Mouse (Mus musculus) liver, adult 2 months (tissue): Measurements from ENCODE around the gene Klrg1. TPM values are rescaled to one million over a fixed set of nuclear protein-coding genes. Genes with fewer than 3 reads are reported as not detected.
A peak's percentile ranks its signal among the peaks of the same experiment; 100 is the strongest.

Source experiments
- DNase-seq: peaks from one replicate; pipeline ENCODE4 v3.0.0-alpha.2; 2011; ENCODE audit warnings: low read depth, low spot score; ENCODE audit errors: extremely low read depth
- H3K27ac ChIP-seq: fragments of 200-500 bp; replicated peaks from 2 replicates; pipeline ENCODE4 v1.5.1; 2012; ENCODE audit warnings: low read depth, mild to moderate bottlenecking, control low read depth, inconsistent platforms, low read length; ENCODE audit not compliant: insufficient read depth
- H3K27me3 ChIP-seq: fragments of 200-500 bp; 2 replicates; pipeline ENCODE4 v1.6.1; 2012; ENCODE audit warnings: mild to moderate bottlenecking, moderate library complexity, low read length, inconsistent platforms; ENCODE audit not compliant: control insufficient read depth, insufficient read depth
- H3K36me3 ChIP-seq: fragments of 200-500 bp; 2 replicates; pipeline ENCODE4 v1.6.1; 2012; ENCODE audit warnings: low read length, inconsistent platforms; ENCODE audit not compliant: control insufficient read depth, insufficient read depth
- H3K4me1 ChIP-seq: fragments of 200-500 bp; 2 replicates; pipeline ENCODE4 v1.6.1; 2011; ENCODE audit warnings: low read length; ENCODE audit not compliant: control insufficient read depth, insufficient read depth
- H3K4me3 ChIP-seq: fragments of 200-500 bp; 2 replicates; pipeline ENCODE4 v1.5.1; 2011; ENCODE audit warnings: low read depth, mild to moderate bottlenecking, control low read depth, low read length, moderate library complexity; ENCODE audit not compliant: insufficient read depth
- H3K79me2 ChIP-seq: fragments of 200-500 bp; 2 replicates; pipeline ENCODE4 v1.6.1; 2012; ENCODE audit warnings: inconsistent platforms, mild to moderate bottlenecking, low read length, moderate library complexity; ENCODE audit not compliant: control insufficient read depth, insufficient read depth
- H3K9ac ChIP-seq: fragments of 200-500 bp; 2 replicates; pipeline ENCODE4 v1.6.1; 2012; ENCODE audit warnings: low read depth, mild to moderate bottlenecking, control low read depth, inconsistent platforms, low read length
- CTCF ChIP-seq: fragments of 200-500 bp; IDR thresholded peaks from 2 replicates; pipeline ENCODE4 v1.5.1; 2011; ENCODE audit warnings: low read depth, low read length, control low read depth
- POLR2A ChIP-seq: fragments of 200-500 bp; IDR thresholded peaks from 2 replicates; pipeline ENCODE4 v1.6.1; 2011; ENCODE audit warnings: low read length, control low read depth; ENCODE audit not compliant: insufficient read depth; ENCODE audit errors: extremely low read depth
- WGBS: fragments of 180-500 bp; shearing (Covaris S2); methylation state at CpG from one replicate; pipeline ENCODE4 v1.1.7; 2018; 5-methylcytosine and 5-hydroxymethylcytosine counted together
- polyA plus RNA-seq: library from polyadenylated mRNA; depleted of rRNA; stranded (reverse); fragments of >200 nt; gene quantifications from 2 replicates; pipeline ENCODE4 v1.2.3, GENCODE M21; 2012; rRNA removed
- total RNA-seq: library from RNA; depleted of rRNA; stranded (reverse); fragments of >200 nt; gene quantifications from 2 replicates; pipeline ENCODE4 v1.2.3, GENCODE M21; 2014; rRNA removed

Klrg1 gene
- total RNA-seq (0.09 TPM in 1 of 2 replicates, not detected in the other), polyA plus RNA-seq (not detected in 2 replicates)

GRCm38 (mm10) chr6:122282782-122283181 is at the start of gene Klrg1:
Klrg1 (minus strand) TSS chr6:122282882.
- H3K79me2 ChIP-seq, result no peaks in the 10 kb centered on the region
- H3K4me3 ChIP-seq, result no peak within 1 kb of the TSS
- 80% methylated on average over 6 of the region's 6 CpGs for WGBS
- no peaks in the 10 kb centered on the region for H3K4me1 ChIP-seq
- H3K36me3 ChIP-seq, result no peaks in the 10 kb centered on the region
- H3K27me3 ChIP-seq, result no peaks in the 10 kb centered on the region
- H3K27ac ChIP-seq, result no peak within 1 kb of the TSS
- no peak within 1 kb of the TSS for H3K9ac ChIP-seq
- no peak for DNase-seq
- no peak for TF ChIP-seq CTCF
- TF ChIP-seq POLR2A, result no peak

- Histone ChIP-seq H3K79me2 (no peaks in the 10 kb centered on the region), H3K4me3 (no peak overlapping the region), H3K36me3 (no peaks in the 10 kb centered on the region), H3K27me3 (no peaks in the 10 kb centered on the region), H3K4me1 (no peaks in the 10 kb centered on the region), H3K9ac (no peak overlapping the region), H3K27ac (no peak overlapping the region)
- no peak for DNase-seq
- TF ChIP-seq CTCF (no peak), POLR2A (no peak)
- 86% methylated on average over 6 of the region's 6 CpGs for WGBS
Measured at GRCm38 (mm10) chr6:122325361-122325975, 42.8 kb upstream of the Klrg1 start.

- peaks cover 37% of the 10 kb centered on the region for H3K36me3 ChIP-seq
- no peaks in the 10 kb centered on the region for H3K79me2 ChIP-seq
- TF ChIP-seq POLR2A, result no peak
- TF ChIP-seq CTCF, result no peak
- H3K27ac ChIP-seq, result no peak overlapping the region
- no peaks in the 10 kb centered on the region for H3K27me3 ChIP-seq
- WGBS, result 93% methylated on average over 1 of the region's 1 CpGs
- no peak overlapping the region for H3K4me3 ChIP-seq
- H3K4me1 ChIP-seq, result no peaks in the 10 kb centered on the region
- no peak overlapping the region for H3K9ac ChIP-seq
- no peak for DNase-seq
Measured at GRCm38 (mm10) chr6:122318726-122319125, 36.0 kb upstream of the Klrg1 start.

GRCm38 (mm10) chr6:122310187-122310820 is 27.6 kb upstream of the Klrg1 start:
- H3K79me2 ChIP-seq, result peaks cover 6% of the 10 kb centered on the region; the same call in 1 of the 2 replicates
- H3K36me3 ChIP-seq, result peaks cover 29% of the 10 kb centered on the region
- peak overlapping the region; percentile 27; the same call in 1 of the 2 replicates for H3K27ac ChIP-seq
- no peak overlapping the region; the same call in none of the 2 replicates for H3K4me3 ChIP-seq
- peaks cover 8% of the 10 kb centered on the region; the same call in 1 of the 2 replicates for H3K4me1 ChIP-seq
- TF ChIP-seq POLR2A (no peak), CTCF (no peak)
- H3K27me3 ChIP-seq, result no peaks in the 10 kb centered on the region
- peak; percentile 62 for DNase-seq
- H3K9ac ChIP-seq, result 0 out of 2 replicates have a peak overlapping the region, but pooled peaks have one; percentile 6
- 16% methylated on average over 5 of the region's 5 CpGs for WGBS

GRCm38 (mm10) chr6:122309446-122309960 is 26.8 kb upstream of the Klrg1 start:
- peak; percentile 23 for DNase-seq
- TF ChIP-seq CTCF, result no peak
- TF ChIP-seq POLR2A, result no peak
- no peak overlapping the region; the same call in 1 of the 2 replicates for H3K27ac ChIP-seq
- peaks cover 21% of the 10 kb centered on the region for H3K36me3 ChIP-seq
- H3K79me2 ChIP-seq, result peaks cover 6% of the 10 kb centered on the region; the same call in 1 of the 2 replicates
- peak overlapping the region; percentile 71 for H3K4me3 ChIP-seq
- H3K4me1 ChIP-seq, result peaks cover 8% of the 10 kb centered on the region; the same call in 1 of the 2 replicates
- H3K27me3 ChIP-seq, result no peaks in the 10 kb centered on the region
- H3K9ac ChIP-seq, result peak overlapping the region; percentile 73
- under 1% methylated on average over 11 of the region's 11 CpGs for WGBS
